Mouse (Mus musculus) liver, postnatal 0 days (tissue): ENCODE results near the gene Myoz1. TPM values are rescaled to one million over a fixed set of nuclear protein-coding genes. Genes with fewer than 3 reads are reported as not detected.

Source experiments
- ATAC-seq: fragments of 200-750 bp; cut with Nextera tagmentation; 2 replicates; pipeline ENCODE4 v1.8.0; 2017; ENCODE audit warnings: mild to moderate bottlenecking, moderate library complexity
- DNase-seq: peaks from one replicate; pipeline ENCODE4 v3.0.0-alpha.2; 2016
- H3K27ac ChIP-seq: fragments of 300-500 bp; sonication (generic); 2 replicates; pipeline ENCODE4 v1.5.1; 2014; ENCODE audit warnings: antibody characterized with exemption, moderate library complexity, mild to moderate bottlenecking, low read depth
- H3K27me3 ChIP-seq: fragments of 300-500 bp; sonication (generic); 2 replicates; pipeline ENCODE4 v1.6.1; 2014; ENCODE audit warnings: low read length, control low read depth, mixed read lengths; ENCODE audit not compliant: insufficient read depth
- H3K36me3 ChIP-seq: fragments of 300-500 bp; sonication (generic); replicated peaks from 2 replicates; pipeline ENCODE4 v1.6.1; 2014; ENCODE audit warnings: mild to moderate bottlenecking, control low read depth, low read length, moderate library complexity, mixed read lengths; ENCODE audit not compliant: insufficient read depth
- H3K4me1 ChIP-seq: fragments of 300-500 bp; sonication (generic); 2 replicates; pipeline ENCODE4 v1.6.1; 2014; ENCODE audit warnings: antibody characterized with exemption, mild to moderate bottlenecking, control low read depth; ENCODE audit not compliant: insufficient read depth
- H3K4me2 ChIP-seq: fragments of 300-500 bp; sonication (generic); 2 replicates; pipeline ENCODE4 v1.6.1; 2014; ENCODE audit warnings: low read depth, mild to moderate bottlenecking, low read length, moderate library complexity, mixed read lengths
- H3K4me3 ChIP-seq: fragments of 300-500 bp; sonication (generic); 2 replicates; pipeline ENCODE4 v1.5.1; 2014; ENCODE audit warnings: low read depth, low read length
- H3K9ac ChIP-seq: fragments of 300-500 bp; sonication (generic); replicated peaks from 2 replicates; pipeline ENCODE4 v1.6.1; 2014; ENCODE audit warnings: mild to moderate bottlenecking, moderate library complexity
- H3K9me3 ChIP-seq: fragments of 300-500 bp; sonication (generic); 2 replicates; pipeline ENCODE4 v1.6.1; 2016; ENCODE audit warnings: mild to moderate bottlenecking, control low read depth, low read length, mixed read lengths
- CTCF ChIP-seq: sonication (generic); IDR thresholded peaks from 2 replicates; pipeline ENCODE4 v1.5.1; 2016; ENCODE audit warnings: antibody characterized with exemption, low read depth
- EP300 ChIP-seq: IDR thresholded peaks from 2 replicates; pipeline ENCODE4 v1.6.1; 2016; ENCODE audit warnings: antibody characterized with exemption, low read depth, mild to moderate bottlenecking
- WGBS: fragments of 180-500 bp; shearing (Covaris S2); extraction: QIAGEN DNeasy Blood & Tissue Kit; methylation state at CpG from one replicate; pipeline ENCODE4 v1.1.7; 2014; ENCODE audit not compliant: insufficient replicate concordance; 5-methylcytosine and 5-hydroxymethylcytosine counted together
- polyA plus RNA-seq: library from polyadenylated mRNA; unstranded; fragments of >200 nt; fragmentation: Nextera tagmentation; extraction: Ambion mirVana; gene quantifications from 2 replicates; pipeline ENCODE4 v1.2.1, GENCODE M21; 2015

Myoz1 gene
- polyA plus RNA-seq, 1 experiment from 2014 or later, result 0.41 TPM

GRCm38 (mm10) chr14:20674064-20674833 is 17.9 kb upstream of the Myoz1 start, which contains the start of gene Sec24c:
Sec24c (plus strand) TSS chr14:20674308.
- Histone ChIP-seq H3K4me1 (peaks cover 14% of the 10 kb centered on the region), H3K4me3 (peak within 1 kb of the TSS; percentile 94), H3K27me3 (no peaks in the 10 kb centered on the region), H3K36me3 (peaks cover 24% of the 10 kb centered on the region), H3K4me2 (peak within 1 kb of the TSS; percentile 70), H3K9me3 (no peaks in the 10 kb centered on the region), H3K9ac (peak within 1 kb of the TSS; percentile 92), H3K27ac (peak within 1 kb of the TSS; percentile 99)
- TF ChIP-seq EP300 (peak; percentile 52; the same call in 1 of the 2 replicates), CTCF (no peak)
- under 1% methylated on average over 43 of the region's 43 CpGs for WGBS
- DNase-seq (peak; percentile 100), ATAC-seq (peak; percentile 94)

DNA sequence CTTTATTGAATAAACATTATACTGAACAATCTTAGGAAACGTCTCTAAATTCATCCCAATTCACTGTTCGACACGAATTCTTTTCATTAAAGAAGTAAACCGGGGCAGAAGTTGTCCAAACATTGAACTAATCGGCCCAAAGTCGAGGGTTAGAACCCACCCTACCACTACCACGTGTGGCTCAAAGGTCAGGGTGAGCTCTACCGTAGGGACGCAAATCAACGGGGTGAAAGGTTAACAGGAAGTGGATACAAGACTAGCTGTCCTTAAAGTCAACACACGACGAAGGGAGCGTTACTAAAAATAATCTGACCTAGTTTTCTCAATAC is 17.4 kb upstream of the Myoz1 start:
- peaks cover 14% of the 10 kb centered on the region for H3K4me1 ChIP-seq
- peak overlapping the region; percentile 94 for H3K4me3 ChIP-seq
- peak; percentile 63 for TF ChIP-seq EP300
- no peak for TF ChIP-seq CTCF
- peak overlapping the region; percentile 70 for H3K4me2 ChIP-seq
- 6% methylated on average over 13 of the region's 13 CpGs for WGBS
- peaks cover 20% of the 10 kb centered on the region for H3K36me3 ChIP-seq
- H3K27ac ChIP-seq, result peak overlapping the region; percentile 99
- H3K9me3 ChIP-seq, result no peaks in the 10 kb centered on the region
- H3K27me3 ChIP-seq, result no peaks in the 10 kb centered on the region
- peak overlapping the region; percentile 35; the same call in 1 of the 2 replicates for H3K9ac ChIP-seq
- ATAC-seq, result peak; percentile 81
- DNase-seq, result peak; percentile 71

DNA sequence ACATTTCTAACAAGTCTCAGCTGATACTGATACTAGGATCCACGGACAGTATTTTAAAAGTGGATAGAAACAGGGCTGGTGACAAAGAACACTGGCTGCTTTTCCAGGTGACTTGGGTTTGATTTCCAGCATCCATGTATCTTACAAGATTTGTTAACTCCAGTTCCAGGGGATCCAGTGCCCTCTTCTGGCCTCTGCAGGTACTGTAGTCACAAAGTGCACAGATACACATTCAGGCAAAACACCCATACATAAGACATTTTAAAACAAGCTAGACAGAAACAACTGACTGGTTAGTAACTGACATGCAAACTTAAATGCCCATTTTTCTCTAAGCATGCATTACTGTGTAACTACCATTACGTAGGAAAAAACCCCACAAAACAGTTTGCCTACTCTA is 16.6 kb upstream of the Myoz1 start:
- Histone ChIP-seq H3K4me2 (peak overlapping the region; percentile 70; the same call in 1 of the 2 replicates), H3K36me3 (peaks cover 19% of the 10 kb centered on the region), H3K9me3 (no peaks in the 10 kb centered on the region), H3K9ac (no peak overlapping the region), H3K27ac (peak overlapping the region; percentile 99), H3K27me3 (no peaks in the 10 kb centered on the region), H3K4me3 (no peak overlapping the region), H3K4me1 (peaks cover 14% of the 10 kb centered on the region)
- DNase-seq (peak; percentile 64), ATAC-seq (no peak)
- no peak for TF ChIP-seq EP300
- peak; percentile 68 for TF ChIP-seq CTCF
- WGBS, result 89% methylated on average over 2 of the region's 2 CpGs

GRCm38 (mm10) chr14:20668154-20668810 is 11.9 kb upstream of the Myoz1 start, which contains the start of gene Synpo2l:
Synpo2l (minus strand) TSS chr14:20668354.
- peak; percentile 21; the same call in 1 of the 2 replicates for ATAC-seq
- Histone ChIP-seq H3K4me3 (no peak within 1 kb of the TSS), H3K9me3 (no peaks in the 10 kb centered on the region), H3K4me1 (peaks cover 2% of the 10 kb centered on the region; the same call in 1 of the 2 replicates), H3K9ac (no peak within 1 kb of the TSS), H3K36me3 (no peaks in the 10 kb centered on the region), H3K27ac (no peak within 1 kb of the TSS), H3K27me3 (peaks cover 9% of the 10 kb centered on the region; the same call in 1 of the 2 replicates), H3K4me2 (no peak within 1 kb of the TSS)
- TF ChIP-seq CTCF (no peak), EP300 (no peak)
- no peak for DNase-seq
- WGBS, result 65% methylated on average over 8 of the region's 8 CpGs

- TF ChIP-seq CTCF (no peak), EP300 (no peak)
These were observed 11.1 kb upstream of the Myoz1 start for GRCm38 (mm10) chr14:20667469-20667868.

GRCm38 (mm10) chr14:20664436-20664835 is 8.1 kb upstream of the Myoz1 start:
- DNase-seq (no peak), ATAC-seq (no peak)
- Histone ChIP-seq H3K9ac (no peak overlapping the region), H3K36me3 (no peaks in the 10 kb centered on the region), H3K4me1 (peaks cover 10% of the 10 kb centered on the region), H3K27ac (no peak overlapping the region), H3K9me3 (no peaks in the 10 kb centered on the region), H3K4me2 (no peak overlapping the region), H3K4me3 (no peak overlapping the region), H3K27me3 (peaks cover 31% of the 10 kb centered on the region)
- TF ChIP-seq EP300 (no peak), CTCF (no peak)
- 57% methylated on average over 3 of the region's 3 CpGs for WGBS

More at GRCm38 (mm10) chr14:20667469-20667868, 11.1 kb upstream of the Myoz1 start:
- H3K9ac ChIP-seq, result no peak overlapping the region
- no peak for DNase-seq
- H3K36me3 ChIP-seq, result no peaks in the 10 kb centered on the region
- no peak overlapping the region for H3K4me3 ChIP-seq
- H3K4me1 ChIP-seq, result no peaks in the 10 kb centered on the region
- no peak overlapping the region for H3K4me2 ChIP-seq
- H3K27ac ChIP-seq, result no peak overlapping the region
- ATAC-seq, result no peak
- no peaks in the 10 kb centered on the region for H3K9me3 ChIP-seq
- peaks cover 17% of the 10 kb centered on the region for H3K27me3 ChIP-seq
- 74% methylated on average over 1 of the region's 1 CpGs for WGBS
